Mouse (Mus musculus): Measurements from ENCODE around the gene Lime1.

Gene Lime1

DNA sequence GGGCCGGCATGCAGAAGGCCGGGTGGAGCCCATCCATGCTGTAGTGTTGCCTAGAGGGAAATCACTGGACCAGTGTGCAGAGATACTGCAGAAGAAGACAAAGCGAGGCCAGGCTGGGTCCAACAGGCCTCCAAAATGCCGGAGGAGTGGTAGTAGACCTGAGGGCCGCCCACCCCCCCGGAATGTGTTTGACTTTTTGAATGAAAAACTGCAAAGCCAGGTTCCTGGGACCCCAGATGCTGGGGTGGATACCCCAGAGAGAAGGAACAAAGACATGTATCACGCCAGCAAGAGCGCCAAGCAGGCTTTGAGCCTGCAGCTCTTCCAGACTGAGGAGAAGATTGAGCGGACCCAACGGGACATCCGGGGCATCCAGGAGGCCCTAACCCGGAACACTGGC lies at the start of gene Lime1:
TSS of gene Lime1 (plus strand) at position 301 of the 400 bp plus-strand sequence.
- DNase-seq: no peak

DNA sequence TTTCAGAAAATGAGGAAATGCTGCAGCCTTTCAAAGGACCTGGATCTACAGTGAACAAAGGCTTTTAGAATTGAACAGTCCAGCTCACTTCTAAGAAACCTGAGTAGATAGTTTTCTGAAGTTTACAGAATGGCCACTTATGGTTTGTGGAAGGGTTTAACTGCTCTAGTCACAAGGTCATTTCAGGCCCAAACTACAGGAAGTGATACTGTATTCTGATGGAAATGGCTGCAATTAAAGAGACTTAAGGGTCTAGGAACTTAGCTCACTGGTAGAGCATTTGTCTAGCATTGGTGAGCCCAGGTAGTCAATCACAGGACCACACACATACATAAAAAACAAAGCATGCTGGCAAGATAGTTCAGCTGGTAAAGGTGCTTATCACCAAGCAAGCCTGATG lies 47.3 kb upstream of the Lime1 start:
- no peak for DNase-seq

DNA sequence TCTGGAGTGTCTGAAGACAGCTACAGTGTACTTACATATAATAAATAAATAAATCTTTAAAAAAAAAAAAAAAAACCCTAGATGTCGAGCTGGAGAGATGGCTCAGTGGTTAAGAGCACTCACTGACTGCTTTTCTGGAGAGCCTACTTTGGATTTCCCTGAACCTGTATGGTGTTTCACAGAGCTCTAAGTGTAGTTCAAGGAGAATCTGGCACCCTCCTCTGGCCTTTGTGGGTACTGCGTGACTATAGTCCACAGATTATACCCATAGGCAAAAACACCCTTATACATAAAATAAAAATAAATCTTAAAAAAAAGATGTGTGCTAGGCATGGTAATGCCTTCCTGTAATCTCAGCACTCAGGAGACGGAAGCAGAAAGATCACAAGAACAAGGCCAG lies 45.9 kb upstream of the Lime1 start:
- DNase-seq: peak; percentile 73 to 83

DNA sequence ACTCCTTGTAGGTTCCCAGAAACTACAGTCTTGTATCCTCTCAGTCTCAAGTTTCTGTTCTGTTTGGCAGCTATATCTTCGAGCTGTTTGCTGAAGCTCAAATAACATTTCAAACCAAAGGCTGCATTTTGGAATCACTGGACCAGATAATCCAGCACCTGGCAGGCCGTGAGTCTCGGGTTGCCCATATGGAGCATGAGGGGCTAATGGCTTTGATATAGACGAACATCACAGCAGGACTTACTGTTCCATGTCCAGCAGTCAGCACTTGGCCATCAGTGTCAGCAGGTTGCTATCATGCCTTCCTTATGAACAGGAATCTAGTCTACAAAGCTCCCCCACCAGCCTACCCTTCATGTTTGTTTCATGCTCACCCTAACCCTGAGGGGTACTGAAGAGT lies 39.5 kb upstream of the Lime1 start:
- DNase-seq: peak; percentile 44

DNA sequence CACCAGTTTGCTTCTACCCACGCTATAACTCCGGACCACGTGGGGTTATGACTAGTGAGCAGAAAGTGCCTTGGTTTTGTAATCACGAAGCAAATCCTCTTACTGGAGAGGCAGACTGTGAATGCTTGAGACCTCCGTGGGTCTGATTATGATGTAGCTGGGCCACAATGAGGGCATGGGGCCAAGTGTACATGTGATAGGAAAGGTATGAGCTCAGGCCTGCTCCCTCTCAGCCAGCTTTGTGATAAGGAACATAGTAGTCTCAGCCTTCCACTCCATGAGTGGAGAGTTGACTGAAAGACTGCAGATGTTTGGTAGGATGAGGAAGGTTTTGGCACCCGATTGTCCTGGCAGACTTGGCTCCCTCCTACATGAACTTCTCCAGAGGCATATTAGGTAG lies 37.1 kb upstream of the Lime1 start:
- DNase-seq: no peak

DNA sequence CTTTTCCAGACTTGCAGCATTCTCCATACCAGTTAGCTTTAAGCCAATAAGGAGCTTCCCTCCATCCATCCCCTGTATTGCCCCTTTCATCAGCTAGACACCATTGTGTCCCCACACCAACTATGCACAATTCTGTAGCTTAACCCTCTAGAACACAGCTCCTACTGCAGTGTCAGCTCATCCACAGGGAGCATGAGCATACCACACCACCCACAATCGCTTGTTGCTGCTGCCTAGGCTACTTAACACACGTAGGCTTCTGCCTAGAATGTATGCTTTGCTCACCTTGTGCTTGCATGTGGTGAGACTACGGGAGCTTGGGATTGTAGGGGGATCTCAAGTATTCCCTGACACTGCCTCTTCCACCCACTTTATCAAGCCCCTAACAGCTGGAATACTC lies 23.1 kb upstream of the Lime1 start:
- DNase-seq: no peak

DNA sequence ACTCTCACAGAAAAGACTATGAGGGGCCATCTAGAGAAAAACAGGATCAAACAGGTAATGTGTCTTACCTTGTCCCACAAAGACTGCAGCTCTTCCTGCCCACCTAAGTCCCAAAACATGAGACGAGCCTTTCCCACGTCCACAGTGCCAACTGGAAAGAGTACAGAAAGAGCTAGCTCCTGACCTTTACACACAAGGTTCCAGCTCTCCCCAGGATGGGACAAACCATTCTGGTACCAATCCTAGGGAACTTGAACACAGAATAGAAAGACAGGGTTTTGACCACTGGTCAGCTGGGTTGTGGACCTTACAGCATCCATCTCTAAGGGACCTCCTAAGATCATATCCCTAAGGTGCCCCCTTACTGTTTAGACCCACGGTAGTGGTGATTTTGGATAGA lies 15.9 kb upstream of the Lime1 start:
- no peak for DNase-seq

DNA sequence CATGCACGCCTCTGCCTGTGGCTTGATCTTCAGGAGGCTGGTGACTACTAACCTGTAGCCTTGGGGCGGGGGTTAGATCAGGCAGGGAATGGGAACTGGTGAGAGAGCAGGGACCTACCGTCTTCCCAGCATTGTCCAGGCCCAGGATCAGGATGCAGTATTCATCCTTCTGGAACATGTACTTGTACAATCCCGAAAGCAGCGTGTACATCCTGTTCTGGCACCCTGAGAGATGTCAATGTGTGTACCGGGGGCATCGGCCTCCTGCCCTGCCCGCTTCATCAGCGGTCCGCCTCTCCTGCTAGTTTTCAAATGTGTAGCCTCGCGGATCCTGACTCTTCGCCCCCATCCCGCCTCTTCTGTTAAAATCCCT lies 15.4 kb upstream of the Lime1 start:
- DNase-seq: no peak

DNA sequence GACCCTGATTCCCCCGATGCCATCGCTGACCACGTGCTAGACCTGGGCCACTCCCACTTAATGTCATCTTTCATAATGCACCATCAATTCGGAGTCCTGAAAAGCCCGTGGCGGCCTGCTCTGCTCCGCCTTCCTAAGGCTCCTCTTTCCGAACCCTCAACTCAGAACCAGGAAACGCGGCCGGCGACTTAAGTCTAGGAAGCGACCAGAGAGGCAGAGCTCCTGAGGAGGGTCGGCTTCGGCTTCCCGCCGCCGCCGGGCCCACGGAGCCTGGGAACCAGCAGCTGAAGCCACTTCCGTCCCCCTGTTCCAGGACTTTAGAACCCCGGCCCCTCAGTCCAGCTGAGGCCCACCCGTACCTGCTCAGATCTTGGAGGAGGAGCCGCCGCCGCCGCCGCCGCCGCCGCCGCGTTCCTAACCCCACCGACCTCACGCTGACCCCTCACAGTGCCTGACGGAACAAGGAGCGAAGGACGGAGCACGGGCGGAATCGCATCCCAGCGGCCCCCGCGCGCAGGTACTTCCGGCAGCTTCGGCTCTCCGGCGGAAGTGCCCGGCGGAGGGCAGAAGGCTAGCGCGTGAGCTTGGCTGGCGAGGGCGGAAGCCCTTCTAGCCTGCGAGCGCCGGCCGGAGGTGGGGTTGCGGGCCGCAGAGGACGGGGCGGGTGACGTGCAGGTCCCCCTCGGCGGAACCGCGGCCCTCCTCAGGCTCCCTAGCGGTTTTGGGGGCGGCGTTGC lies 14.8 kb upstream of the Lime1 start, which contains the start of the genes Zgpat and Arfrp1:
TSS of gene Zgpat (plus strand) at position 69 of the 737 bp plus-strand sequence.
TSS of gene Arfrp1 (minus strand) at position 545 of the 737 bp plus-strand sequence.
- DNase-seq: peak; percentile 90 to 94

DNA sequence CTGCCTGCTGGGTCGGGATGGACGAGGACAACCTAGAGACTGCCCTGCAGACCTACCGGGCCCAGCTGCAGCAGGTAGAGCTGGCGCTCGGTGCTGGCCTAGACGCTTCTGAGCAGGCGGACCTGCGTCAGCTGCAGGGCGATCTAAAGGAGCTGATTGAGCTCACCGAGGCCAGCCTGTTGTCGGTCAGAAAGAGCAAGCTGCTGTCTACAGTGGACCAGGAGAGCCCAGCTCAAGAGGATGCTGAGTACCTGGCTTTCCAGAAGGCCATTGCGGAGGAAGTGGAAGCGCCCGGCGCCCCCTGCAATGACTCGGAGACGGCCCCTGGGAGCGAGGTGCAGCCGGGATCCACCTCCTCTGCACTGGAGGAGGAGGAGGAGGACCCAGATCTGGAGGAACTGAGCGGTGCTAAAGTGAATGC lies 14.2 kb upstream of the Lime1 start:
- DNase-seq: no peak

DNA sequence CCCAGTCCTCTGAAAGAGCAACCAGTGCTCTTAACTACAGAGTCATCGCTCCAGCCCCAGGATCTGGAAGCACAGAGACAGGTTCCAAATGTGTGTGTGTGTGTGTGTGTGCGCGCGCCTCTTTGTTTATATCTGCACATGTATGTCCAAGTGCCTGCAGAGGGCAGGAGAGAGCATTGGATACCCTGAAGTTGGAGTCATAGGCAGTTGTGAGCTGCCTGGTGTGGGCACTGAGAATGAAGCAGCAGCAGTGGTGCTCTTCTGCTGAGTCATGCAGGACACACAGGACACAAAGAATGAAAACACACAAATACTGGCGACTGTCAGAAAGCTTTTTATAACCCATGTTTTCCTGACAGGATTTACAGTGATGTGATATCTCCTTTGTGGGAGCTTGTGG lies 9.9 kb upstream of the Lime1 start:
- no peak for DNase-seq

DNA sequence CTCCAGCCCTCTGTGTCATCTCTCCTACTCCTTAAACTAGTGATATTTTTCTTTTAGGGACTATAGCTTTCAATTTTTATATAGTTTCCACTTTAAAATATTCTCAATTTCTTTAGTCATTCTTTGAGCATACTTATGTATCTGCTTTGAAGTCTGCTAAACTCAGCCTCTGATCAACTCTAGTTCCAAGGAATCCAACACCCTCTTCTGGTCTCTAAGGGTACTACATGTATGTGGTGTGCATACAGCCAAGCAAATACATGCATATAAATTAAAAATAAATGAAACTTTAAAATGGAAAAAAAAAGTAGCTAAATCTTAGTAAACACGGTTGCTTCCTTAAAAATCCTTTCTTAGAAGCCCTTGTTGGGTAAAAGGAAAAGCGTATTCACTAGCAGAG lies 4.1 kb upstream of the Lime1 start:
- no peak for DNase-seq

DNA sequence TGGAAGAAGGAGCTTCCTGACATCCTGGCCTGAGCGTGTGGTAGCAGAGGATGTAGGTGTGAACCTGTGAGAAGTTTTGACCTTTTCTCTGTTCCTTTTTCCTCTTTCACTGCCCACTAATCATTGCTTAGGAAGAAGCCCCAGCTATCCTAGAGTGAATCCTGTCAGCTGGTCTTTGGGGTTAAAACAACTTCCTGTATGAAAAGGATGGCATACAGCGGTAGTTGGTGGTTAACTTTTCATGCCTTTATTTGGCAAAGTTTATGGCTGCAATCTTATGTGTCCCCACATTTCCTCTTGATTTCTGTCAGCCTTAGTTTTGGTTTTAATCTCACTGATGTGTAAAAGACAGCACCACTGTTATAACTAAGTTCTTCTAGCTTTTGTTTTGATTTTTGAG lies 2.6 kb upstream of the Lime1 start:
- no peak for DNase-seq

DNA sequence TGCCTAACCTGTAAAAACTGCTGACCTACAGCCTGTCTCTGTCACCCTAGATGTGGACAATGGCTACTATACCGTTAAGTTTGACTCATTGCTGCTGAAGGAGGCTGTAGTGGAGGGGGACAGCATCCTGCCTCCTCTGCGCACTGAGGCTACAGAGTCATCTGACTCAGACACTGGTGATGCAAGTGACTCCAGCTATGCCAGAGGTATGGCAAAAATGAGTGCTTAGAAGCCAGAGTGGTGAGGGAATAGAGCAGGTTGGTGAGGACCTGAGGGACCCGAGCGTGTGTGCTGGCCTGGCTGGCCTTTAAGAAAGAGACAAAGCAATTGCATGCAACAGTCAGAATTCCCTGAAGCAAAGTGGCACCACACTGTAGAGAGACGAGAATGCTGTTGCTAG lies 1.2 kb upstream of the Lime1 start:
- DNase-seq: no peak

DNA sequence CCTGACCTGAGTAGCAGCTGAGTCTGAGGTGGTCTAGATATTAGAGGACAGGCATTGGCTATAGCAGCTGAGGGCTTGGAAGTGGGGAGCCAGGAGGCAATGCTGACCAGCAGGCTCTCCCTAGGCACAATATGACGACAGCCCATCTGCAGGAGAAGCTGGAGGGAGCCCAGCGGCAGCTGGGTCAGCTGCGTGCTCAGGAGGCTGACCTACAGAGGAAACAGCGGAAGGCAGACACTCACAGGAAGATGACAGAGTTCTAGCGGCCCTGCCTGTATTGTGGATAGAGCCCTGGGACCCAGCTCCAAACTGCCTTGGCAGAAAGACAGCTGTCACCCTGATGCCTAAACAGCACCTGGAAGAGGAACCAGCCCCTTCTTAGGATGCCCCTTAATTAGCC lies 373 bp downstream of the Lime1 start:
- DNase-seq: no peak

DNA sequence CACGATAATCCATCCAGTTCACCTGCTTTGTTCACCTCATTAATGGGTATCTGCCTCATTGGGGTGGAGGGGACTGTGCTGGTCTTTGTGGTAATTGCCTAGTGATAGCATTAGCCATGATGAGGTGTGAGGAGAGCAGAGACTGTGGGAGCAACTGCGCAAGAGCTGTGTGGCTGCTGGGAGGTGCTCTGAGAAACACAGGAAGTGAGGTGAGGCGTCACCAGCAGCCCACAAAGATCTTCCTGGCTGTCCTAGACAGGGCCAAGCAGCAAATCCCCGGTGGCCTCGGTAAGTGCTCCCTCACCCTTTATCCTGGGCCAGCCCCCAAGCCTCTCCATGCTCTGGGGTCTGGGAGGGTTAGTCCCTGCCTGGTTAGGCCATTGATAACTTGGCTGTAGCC lies 1.2 kb downstream of the Lime1 start:
- DNase-seq: no peak

DNA sequence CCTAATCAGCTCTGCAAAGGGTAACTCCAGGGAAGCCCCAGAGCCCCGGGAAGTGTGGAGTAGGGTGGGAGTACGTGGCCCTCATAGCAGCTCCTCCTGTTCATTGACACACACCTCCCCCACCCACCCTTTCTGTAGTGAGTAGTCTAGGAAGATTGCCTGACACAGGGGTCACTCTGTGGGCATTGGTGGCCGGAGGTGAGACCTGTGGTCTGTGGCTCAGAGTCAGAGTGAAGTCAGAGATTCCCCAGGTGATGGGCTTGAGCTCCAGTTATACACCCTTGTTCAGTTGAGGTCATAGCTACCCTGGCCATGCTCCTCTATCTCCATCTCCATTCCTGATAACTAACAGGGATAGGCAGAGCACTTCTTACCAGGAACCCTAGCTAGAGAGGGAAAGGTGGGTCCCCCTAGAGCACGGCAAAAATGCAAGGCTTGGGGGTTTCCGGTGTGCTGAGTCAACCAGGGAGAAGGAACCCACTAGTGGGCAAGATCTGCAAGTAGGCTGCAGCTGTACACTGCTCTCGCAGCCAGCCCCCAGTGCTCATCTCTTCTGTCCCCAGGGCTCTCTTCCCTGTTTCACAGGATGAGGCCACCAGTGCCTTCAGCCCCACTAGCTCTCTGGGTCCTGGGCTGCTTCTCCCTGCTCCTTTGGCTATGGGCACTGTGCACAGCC lies 1.9 kb downstream of the Lime1 start:
- no peak for DNase-seq

DNA sequence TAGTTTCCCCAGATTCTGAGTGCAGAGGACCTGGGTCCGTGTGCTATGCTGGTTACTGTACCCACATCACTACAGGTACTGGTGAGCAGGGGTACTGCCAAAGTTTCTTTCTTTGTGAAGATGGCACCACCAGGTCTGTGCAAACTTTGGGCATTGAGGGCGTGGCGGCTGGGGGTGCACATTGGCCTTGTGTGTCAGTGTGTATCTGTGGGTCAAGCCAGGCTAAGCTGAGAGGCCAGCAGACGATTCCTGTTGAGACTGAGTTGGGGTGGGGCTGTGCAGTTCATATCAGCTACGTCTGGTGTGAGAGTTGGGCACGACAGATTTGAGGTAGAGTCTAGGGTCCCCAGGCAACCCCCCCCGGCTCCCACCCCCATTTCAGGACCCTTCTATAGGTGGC lies 4.6 kb downstream of the Lime1 start:
- no peak for DNase-seq

DNA sequence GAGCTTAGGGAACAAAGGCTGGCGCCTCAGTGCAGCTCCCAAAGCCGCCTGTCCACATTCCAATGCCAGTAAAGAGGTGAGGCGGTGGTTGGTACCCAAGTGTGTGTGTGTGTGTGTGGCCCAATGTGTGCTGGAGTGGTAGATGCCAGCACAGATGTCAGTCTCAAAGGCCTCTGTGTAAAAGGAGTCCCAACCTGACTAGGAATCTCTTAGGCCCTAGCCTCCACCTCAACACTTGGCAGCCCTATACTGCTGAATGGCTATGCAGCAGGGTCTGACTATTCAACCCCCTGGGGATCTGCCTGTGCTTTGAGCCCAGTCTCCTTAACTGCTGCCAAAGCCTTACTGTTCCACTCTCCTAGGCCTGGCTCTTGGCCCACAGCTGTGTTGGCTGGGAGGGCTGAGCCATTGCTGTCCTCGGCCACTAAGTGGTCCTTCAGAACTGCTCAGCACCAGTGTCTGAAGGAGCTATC lies 5.1 kb downstream of the Lime1 start:
- peak; percentile 21 to 41 for DNase-seq

DNA sequence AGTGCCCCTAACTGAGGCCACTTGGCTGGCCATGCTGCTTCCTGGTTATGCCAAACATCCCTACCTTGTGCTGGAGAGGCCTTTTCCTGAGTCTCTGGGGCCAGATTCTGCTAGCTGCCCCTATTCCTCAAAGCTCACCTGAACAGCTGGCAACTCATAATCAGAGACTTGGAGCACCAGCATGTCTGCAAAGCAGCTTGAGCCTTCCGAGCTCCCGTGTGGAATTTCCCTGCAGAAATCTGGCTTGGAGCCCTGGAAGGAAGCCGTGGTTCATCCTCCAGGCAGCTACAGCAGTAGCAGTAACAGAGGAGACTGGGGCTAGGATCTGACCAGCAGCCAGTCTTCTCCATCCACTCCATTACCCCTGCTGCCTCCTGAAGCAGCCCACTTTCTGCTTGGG lies 6.0 kb downstream of the Lime1 start:
- peak; percentile 87 to 88 for DNase-seq

DNA sequence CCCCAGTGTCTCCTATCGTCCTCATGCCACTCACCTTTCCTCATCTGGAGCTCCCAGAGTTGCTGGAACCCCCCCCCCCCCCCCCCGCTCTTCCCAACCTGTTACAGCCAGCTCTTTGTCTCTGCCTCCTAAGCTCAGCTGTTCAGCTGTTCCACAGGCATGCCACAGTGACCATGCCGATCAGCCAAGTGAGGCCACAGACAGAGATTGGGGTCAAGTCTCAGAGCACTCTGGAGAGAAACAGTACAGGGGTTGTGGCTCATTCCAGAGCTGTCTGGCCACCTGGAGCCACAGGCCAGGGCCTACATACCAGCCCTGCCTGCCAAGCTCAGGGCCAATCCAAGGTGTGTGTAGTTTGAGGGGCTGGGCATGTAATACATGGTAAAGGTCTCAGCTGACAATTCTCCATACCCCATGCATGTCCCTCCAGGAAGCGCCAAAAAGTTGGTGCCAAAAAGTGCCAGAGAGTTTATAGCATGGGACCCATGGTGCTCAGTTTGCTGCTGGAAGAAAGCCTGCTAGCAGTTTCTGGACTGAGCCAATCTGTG lies 6.9 kb downstream of the Lime1 start:
- DNase-seq: no peak

DNA sequence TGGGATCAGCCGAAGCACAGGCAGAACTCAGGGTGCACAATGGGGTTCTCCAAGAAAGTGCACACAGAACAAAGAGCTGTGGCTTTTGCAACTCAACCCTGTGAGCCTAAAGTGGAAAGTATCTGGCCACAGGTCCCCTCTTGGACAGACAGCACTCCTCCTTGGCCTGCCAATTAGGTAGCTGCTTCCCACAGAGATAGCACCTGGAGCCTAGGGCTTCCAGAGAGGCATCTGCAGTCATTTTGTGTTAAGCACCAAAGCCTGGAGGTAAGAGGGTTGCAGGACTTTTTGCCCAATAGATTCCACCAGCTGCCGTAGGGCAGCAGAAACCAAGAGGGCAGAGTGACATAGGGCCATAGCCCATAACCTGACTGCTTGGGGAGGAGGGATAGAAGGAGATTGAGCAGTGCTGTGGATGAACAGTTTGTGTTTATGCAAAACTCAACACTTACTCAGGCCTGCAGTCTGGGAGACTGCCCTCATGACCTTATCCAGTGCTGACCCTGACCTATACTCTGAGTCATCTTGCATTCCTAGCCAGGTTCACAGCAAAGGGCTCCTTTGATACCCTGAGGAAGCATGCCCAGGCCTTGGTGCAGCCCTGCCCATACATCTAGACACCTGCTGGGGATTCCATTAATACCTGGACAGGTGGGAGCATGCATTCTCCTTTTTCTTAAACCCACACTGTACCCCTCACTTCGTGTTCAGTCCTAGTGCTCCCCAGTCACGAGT lies 10.4 kb downstream of the Lime1 start:
- DNase-seq: peak; percentile 64 to 66

DNA sequence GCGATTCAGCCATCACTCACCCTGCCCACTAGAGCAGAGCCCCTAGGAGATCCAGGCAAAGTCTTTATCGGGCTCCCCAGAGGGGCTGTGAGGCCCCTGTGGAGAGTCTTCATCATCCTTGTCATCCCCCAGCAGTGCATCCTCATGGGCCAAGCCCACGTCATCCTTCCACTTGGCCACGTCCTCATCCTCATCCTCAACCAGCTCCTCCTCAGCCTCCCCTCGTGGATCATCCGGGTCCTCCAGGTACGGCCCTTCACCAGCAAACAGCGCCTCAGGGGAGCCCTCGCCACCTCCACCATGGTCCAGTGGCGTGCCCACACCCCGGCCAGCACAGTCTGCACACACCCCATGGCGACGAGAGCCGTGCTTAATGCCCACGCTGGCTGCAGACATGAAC lies 11.1 kb downstream of the Lime1 start:
- DNase-seq: no peak

Measured in cerebellum, postnatal 36 days (tissue).